Mouse (Mus musculus): ENCODE measurements around the gene Lrfn4. TPM values are rescaled to one million over a fixed set of nuclear protein-coding genes. Genes with fewer than 3 reads are reported as not detected.

Lrfn4 gene
- polyA plus RNA-seq, 1 experiment, result 1.7 TPM

GRCm38 (mm10) chr19:4625829-4626535, 10.5 kb upstream of the Lrfn4 start:
- H3K4me1 ChIP-seq (ENCODE audit: control insufficient read depth, insufficient read depth, low read length), result peaks cover 7% of the 10 kb centered on the region
- H3K27ac ChIP-seq (ENCODE audit: control insufficient read depth, insufficient read depth, low read depth, low read length), result peak overlapping the region; percentile 80
- no peaks in the 10 kb centered on the region for H3K27me3 ChIP-seq (ENCODE audit: control insufficient read depth, insufficient read depth, low read length)
- H3K4me3 ChIP-seq (ENCODE audit: control insufficient read depth, low read depth, low read length), result peak overlapping the region; percentile 88
- H3K36me3 ChIP-seq (ENCODE audit: control insufficient read depth, insufficient read depth, low read length), result no peaks in the 10 kb centered on the region; the same call in 1 of the 2 replicates
- no peak for TF ChIP-seq CTCF (IDR thresholded peaks at IDR 0.05; ENCODE audit: control insufficient read depth, insufficient read depth, insufficient replicate concordance, low read depth, low read length)
- TF ChIP-seq POLR2A (IDR thresholded peaks at IDR 0.05; ENCODE audit: control insufficient read depth, low read depth, low read length), result no peak

- TF ChIP-seq CTCF (IDR thresholded peaks at IDR 0.05; ENCODE audit: control insufficient read depth, insufficient read depth, insufficient replicate concordance, low read depth, low read length) (no peak), POLR2A (IDR thresholded peaks at IDR 0.05; ENCODE audit: control insufficient read depth, low read depth, low read length) (peak; percentile 73)
Observed at GRCm38 (mm10) chr19:4625179-4625828, 9.8 kb upstream of the Lrfn4 start, which contains the start of gene Rce1. Rce1 (minus strand) TSS chr19:4625641.

GRCm38 (mm10) chr19:4624406-4625178, 9.1 kb upstream of the Lrfn4 start:
- Histone ChIP-seq H3K4me3 (ENCODE audit: control insufficient read depth, low read depth, low read length) (peak overlapping the region; percentile 88), H3K27ac (ENCODE audit: control insufficient read depth, insufficient read depth, low read depth, low read length) (peak overlapping the region; percentile 81), H3K36me3 (ENCODE audit: control insufficient read depth, insufficient read depth, low read length) (no peaks in the 10 kb centered on the region; the same call in none of the 2 replicates), H3K27me3 (ENCODE audit: control insufficient read depth, insufficient read depth, low read length) (no peaks in the 10 kb centered on the region), H3K4me1 (ENCODE audit: control insufficient read depth, insufficient read depth, low read length) (peaks cover 7% of the 10 kb centered on the region)
- TF ChIP-seq CTCF (IDR thresholded peaks at IDR 0.05; ENCODE audit: control insufficient read depth, insufficient read depth, insufficient replicate concordance, low read depth, low read length) (no peak), POLR2A (IDR thresholded peaks at IDR 0.05; ENCODE audit: control insufficient read depth, low read depth, low read length) (no peak; the same call in 1 of the 2 replicates)

More at GRCm38 (mm10) chr19:4625179-4625828, 9.8 kb upstream of the Lrfn4 start, which contains the start of gene Rce1:
- H3K4me1 ChIP-seq (ENCODE audit: control insufficient read depth, insufficient read depth, low read length), result peaks cover 7% of the 10 kb centered on the region
- peak within 1 kb of the TSS; percentile 81 for H3K27ac ChIP-seq (ENCODE audit: control insufficient read depth, insufficient read depth, low read depth, low read length)
- no peaks in the 10 kb centered on the region; the same call in 1 of the 2 replicates for H3K36me3 ChIP-seq (ENCODE audit: control insufficient read depth, insufficient read depth, low read length)
- no peaks in the 10 kb centered on the region for H3K27me3 ChIP-seq (ENCODE audit: control insufficient read depth, insufficient read depth, low read length)
- H3K4me3 ChIP-seq (ENCODE audit: control insufficient read depth, low read depth, low read length), result peak within 1 kb of the TSS; percentile 88

- H3K4me3 ChIP-seq (ENCODE audit: control insufficient read depth, low read depth, low read length), result no peak overlapping the region
- H3K27ac ChIP-seq (ENCODE audit: control insufficient read depth, insufficient read depth, low read depth, low read length), result no peak overlapping the region
- no peaks in the 10 kb centered on the region for H3K27me3 ChIP-seq (ENCODE audit: control insufficient read depth, insufficient read depth, low read length)
- TF ChIP-seq CTCF (IDR thresholded peaks at IDR 0.05; ENCODE audit: control insufficient read depth, insufficient read depth, insufficient replicate concordance, low read depth, low read length), result no peak
- TF ChIP-seq POLR2A (IDR thresholded peaks at IDR 0.05; ENCODE audit: control insufficient read depth, low read depth, low read length), result no peak
- no peaks in the 10 kb centered on the region; the same call in none of the 2 replicates for H3K36me3 ChIP-seq (ENCODE audit: control insufficient read depth, insufficient read depth, low read length)
- H3K4me1 ChIP-seq (ENCODE audit: control insufficient read depth, insufficient read depth, low read length), result peaks cover 7% of the 10 kb centered on the region
Observed at GRCm38 (mm10) chr19:4624006-4624405, 8.5 kb upstream of the Lrfn4 start.

GRCm38 (mm10) chr19:4623419-4623818, 8.0 kb upstream of the Lrfn4 start:
- Histone ChIP-seq H3K27me3 (ENCODE audit: control insufficient read depth, insufficient read depth, low read length) (no peaks in the 10 kb centered on the region), H3K36me3 (ENCODE audit: control insufficient read depth, insufficient read depth, low read length) (no peaks in the 10 kb centered on the region; the same call in none of the 2 replicates), H3K4me3 (ENCODE audit: control insufficient read depth, low read depth, low read length) (no peak overlapping the region), H3K27ac (ENCODE audit: control insufficient read depth, insufficient read depth, low read depth, low read length) (no peak overlapping the region), H3K4me1 (ENCODE audit: control insufficient read depth, insufficient read depth, low read length) (peaks cover 7% of the 10 kb centered on the region)
- no peak for TF ChIP-seq POLR2A (IDR thresholded peaks at IDR 0.05; ENCODE audit: control insufficient read depth, low read depth, low read length)
- TF ChIP-seq CTCF (IDR thresholded peaks at IDR 0.05; ENCODE audit: control insufficient read depth, insufficient read depth, insufficient replicate concordance, low read depth, low read length), result no peak

GRCm38 (mm10) chr19:4622780-4623179, 7.3 kb upstream of the Lrfn4 start:
- Histone ChIP-seq H3K27me3 (ENCODE audit: control insufficient read depth, insufficient read depth, low read length) (no peaks in the 10 kb centered on the region), H3K36me3 (ENCODE audit: control insufficient read depth, insufficient read depth, low read length) (no peaks in the 10 kb centered on the region; the same call in none of the 2 replicates), H3K4me3 (ENCODE audit: control insufficient read depth, low read depth, low read length) (no peak overlapping the region), H3K27ac (ENCODE audit: control insufficient read depth, insufficient read depth, low read depth, low read length) (no peak overlapping the region), H3K4me1 (ENCODE audit: control insufficient read depth, insufficient read depth, low read length) (peaks cover 7% of the 10 kb centered on the region)
- TF ChIP-seq POLR2A (IDR thresholded peaks at IDR 0.05; ENCODE audit: control insufficient read depth, low read depth, low read length) (no peak), CTCF (IDR thresholded peaks at IDR 0.05; ENCODE audit: control insufficient read depth, insufficient read depth, insufficient replicate concordance, low read depth, low read length) (no peak)

Measured in testis, adult 2 months (tissue).